Mouse (Mus musculus) embryonic stem cell, embryonic (primary cell): ENCODE measurements at regions not wholly inside any gene's neighbourhood (a gene's known extent, or its start where the extent isn't known, plus 50 kb on each side); places are given as distances from the start of the nearest gene placed in this dataset.

Source experiments
- CTCF ChIA-PET, 4 experiments: fragments of 300-600 bp in 2 of 4; fragments of 350-600 bp in 2 of 4; sonication (Branson Sonifier 250); formaldehyde crosslinking; loops; one replicate each; lab custom pipeline; 2022; ENCODE audit warnings: inconsistent platforms in 2 of 4; lab: Charles Lee
- POLR2A ChIA-PET, 4 experiments: fragments of 300-600 bp in 2 of 4; fragments of 350-600 bp in 2 of 4; sonication (Branson Sonifier 250); formaldehyde crosslinking; loops; one replicate each; lab custom pipeline; 2022; ENCODE audit warnings: antibody characterized with exemption in 4 of 4, inconsistent platforms in 1 of 4; lab: Charles Lee

DNA sequence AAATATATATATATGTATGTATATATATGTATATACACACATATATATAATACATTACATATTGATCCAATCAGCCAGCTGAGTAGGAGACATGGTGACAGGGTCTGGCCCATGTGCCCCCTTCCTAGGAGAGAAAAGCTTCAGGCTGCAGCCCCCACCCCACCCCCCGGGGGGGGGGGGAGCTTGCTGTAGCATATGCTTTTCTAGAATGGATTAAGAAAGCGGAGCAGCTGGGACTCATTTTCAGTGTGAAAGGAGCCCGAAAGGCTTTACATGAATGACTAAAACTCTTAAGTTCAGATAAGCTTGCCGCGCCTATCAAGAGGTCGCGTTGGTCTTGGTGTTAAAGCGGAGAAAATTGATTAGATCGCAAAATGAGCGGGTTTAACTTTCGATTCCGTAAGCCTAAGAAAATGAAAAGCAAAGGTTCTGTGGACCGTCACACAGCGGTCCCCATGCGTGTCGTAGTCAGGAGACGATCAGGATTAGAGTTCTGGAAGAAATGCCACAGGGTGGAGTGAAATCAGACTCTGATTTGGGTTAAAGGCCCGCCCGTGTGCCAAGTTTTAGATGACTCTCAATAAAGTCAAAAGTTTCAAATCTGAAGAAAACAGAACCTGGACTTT is 103.1 kb upstream of the E2f7 start:
- ChIA-PET POLR2A (no interaction called here), CTCF (no interaction called here)

DNA sequence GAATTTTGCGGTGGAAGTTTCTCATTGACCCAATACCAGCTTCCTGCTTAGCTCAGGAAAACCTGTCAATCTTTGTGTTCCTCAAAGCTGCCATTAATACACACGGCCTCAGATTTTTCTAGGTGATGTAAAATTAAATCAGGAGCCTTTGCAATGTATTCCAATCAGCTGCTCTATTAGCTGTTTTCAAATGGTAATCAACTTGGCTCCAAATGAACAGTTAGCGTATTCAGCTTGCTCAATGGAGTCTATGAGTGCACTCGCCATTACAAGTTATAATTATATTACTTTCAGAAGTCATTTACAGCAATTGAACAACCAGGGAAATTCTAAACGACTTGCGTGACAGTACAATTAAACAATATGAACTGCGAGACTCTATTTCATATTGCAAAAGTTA is 97.6 kb upstream of the E2f7 start:
- POLR2A ChIA-PET = no interaction called here
- CTCF ChIA-PET = no interaction called here

DNA sequence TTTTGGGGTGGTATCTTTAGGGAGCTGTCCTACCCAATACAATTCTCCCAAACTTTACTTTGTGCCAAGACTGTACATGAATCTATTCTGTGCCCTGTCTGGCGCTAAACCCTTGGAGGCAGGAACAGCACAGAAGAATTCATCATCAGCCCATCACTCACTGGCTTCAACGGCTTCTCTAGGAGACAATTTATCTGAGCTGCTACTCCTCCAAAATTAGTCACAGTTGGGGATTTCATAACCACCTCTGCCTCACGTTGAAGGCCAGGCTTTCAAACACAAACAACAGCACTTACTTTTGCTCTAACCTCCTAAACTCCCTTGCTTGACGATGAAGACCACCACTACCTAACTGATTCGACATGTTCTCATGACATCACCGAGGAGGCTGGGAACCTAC is 95.1 kb upstream of the E2f7 start:
- ChIA-PET CTCF (interaction anchor here in 1 of 4 experiments (0.6 kb wide), 1 partner anchor 458 kb away, joined by 4 read pairs; no protein-coding TSS in a partner anchor), POLR2A (no interaction called here)

GRCm38 (mm10) chr10:110650851-110651250 is 94.4 kb upstream of the E2f7 start:
- POLR2A ChIA-PET = no interaction called here
- CTCF ChIA-PET = no interaction called here

DNA sequence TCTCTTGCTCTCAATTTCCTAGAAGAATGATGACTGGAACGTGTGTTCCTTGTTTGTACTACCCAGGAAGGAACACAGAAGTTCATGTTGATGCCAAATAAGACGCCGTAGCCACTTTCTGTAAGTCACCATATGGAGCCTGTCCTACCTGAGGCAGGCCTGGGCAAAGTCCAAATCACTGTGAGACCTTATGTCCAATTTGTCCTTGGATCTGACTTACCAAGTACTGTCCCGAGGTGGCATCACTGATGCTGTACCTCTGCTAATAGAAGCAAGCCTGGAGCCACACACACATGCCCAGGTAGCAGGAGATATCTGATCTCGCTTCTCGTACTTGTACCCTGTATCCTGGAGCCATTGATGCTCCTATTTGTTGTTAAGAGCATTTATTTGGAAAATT is 91.2 kb upstream of the E2f7 start:
- POLR2A ChIA-PET = no interaction called here
- CTCF ChIA-PET = no interaction called here

DNA sequence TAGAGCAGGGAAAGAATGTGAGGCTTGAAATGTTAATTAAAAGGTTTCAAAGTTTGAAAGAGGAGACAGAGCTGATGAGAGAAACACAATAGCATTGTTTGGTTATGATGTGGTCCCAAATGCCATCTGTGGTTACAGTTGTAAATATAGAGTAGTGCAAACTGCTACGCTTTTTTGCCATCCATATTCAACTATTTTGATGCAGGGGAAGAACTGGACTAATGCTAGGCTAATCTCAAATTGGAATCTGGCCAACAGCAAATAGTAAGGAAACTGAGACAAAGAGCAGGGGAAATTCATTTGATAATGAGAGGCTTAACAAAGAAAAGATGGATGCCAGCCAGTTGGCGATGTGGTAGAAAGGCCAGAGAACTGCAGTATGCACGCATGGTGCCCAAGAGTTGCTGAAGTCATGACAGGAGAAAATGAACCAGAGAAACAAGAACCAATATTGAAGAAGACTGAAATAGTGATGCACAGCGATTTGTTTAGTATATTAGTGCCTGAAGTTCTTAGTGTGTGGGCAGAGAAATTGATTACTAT is 87.0 kb upstream of the E2f7 start:
- ChIA-PET POLR2A (interaction anchor here in 1 of 4 experiments (0.6 kb wide), 1 partner anchor 60 kb away, joined by 3 read pairs; no protein-coding TSS in a partner anchor), CTCF (no interaction called here)

DNA sequence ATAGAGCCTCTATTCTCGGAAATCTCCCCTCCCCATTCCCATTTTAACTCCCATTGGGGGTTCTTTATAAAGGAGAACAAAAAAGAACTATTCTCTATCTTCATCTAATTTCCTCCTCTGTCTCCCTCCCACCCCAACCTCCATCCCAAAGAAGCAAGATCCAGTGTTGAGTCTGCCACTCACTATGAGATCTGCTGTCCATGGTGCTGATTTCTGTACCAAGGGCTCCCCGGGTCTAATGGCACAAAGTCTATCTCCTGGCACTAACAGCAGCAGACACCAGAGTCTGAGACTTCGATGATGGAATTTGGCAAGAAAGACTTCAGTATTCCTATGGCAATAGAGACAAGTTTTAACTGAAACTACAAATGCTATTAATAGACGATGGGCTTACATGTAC is 68.7 kb upstream of the E2f7 start:
- ChIA-PET CTCF (no interaction called here), POLR2A (no interaction called here)
